Mouse (Mus musculus): Measurements from ENCODE around the gene Lingo1.

The Lingo1 gene

DNA sequence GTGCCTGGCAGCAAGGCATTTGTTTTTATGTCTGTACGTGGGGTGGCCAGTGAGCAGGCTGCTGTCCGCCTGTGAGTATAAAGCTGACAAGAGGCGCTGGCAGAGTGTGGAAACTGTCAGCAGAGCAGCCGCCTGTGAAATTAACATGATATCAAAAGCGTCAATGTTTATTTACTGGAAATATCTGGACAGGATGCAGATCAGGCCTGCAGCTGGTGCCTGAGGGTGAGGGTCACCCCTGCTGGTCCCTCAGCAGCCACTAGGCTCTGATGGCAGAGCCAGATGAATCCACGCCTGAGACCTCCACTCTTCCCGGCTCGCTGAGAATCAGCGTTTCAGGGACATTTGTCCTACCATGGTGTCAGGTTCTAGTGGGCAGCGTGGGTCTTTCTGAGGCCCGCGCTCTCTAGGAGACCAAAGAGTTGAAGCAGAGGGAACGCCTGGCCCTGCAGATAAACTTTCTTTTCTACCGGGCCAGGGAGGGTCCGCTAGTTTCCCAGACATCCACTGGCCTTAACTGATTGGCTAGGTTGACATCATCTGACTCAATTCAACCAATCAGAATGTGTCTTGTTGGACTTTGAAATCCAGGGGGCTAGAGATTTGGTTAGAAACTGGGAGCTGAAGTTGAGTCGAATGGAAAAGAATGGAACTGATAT, 190.1 kb downstream of the Lingo1 start:
- DNase-seq (ENCODE audit: low read depth, low spot score) = no peak

DNA sequence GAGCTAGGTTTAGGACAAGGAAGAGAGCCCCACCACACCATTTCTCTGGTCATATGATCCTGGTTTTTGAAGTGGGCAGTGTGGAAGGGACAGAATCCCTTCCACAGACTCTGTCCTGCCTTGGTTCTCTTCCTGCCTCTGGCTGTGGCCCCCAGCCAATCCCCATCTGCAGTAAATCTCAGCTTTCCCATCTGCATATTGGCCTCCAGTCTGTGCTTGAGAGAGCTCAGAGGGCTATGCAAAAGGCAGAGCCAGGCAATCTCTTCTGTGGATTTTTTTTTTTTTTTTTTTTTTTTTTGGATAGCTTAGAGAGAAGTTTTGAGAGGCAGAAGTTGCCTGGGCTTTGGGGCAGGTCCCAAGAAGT, 190.8 kb downstream of the Lingo1 start:
- no peak for DNase-seq (ENCODE audit: low read depth, low spot score)

DNA sequence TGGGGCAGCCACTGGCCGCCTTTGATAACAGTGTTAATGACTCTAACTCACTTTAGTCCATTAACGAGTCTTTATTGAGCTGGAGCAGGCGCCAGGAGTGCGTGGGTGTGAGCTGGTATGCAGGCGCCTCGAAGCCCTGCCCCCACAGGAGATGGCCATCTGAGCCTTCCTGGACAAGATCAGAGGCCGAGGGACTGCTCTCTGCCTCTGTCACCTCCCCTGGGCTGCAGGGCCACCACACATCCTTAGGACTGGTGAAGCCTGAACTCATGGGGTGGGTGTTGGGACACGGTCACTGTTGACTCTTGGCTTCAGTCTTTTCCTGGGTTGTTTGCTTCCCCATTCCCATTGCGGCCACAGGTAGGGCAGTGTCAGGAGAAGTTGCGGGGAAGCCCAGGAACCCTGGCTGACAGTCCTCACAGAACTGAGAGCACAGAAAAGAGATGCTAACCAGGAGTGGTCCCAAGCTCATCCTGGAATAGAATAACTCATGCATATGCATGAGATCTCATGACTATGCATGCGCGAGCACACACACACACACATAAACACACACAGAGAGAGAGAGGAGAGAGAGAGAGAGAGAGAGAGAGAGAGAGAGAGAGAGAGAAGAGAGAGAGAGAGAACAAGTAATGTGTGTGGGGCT, 191.3 kb downstream of the Lingo1 start:
- no peak for DNase-seq (ENCODE audit: low read depth, low spot score)

DNA sequence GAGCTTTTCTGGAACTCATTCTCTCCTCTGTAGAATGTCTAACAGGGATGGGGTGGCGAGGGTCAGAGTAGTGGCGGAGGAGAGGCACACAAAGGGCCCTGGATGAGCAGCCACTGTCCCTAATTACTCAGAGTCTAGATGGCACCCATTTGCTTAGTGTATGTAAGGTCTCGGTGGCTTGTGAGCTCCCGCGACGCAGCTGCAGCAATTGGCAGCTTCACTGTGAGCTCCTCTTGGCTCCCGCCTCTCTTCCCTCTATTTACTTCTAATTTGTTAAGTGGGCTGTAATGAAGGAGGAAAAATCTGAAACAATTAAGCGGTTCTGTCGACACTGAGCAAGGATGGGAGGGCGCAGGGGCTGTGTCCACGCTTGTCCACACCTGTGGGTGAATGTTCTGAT, 195.6 kb downstream of the Lingo1 start:
- no peak for DNase-seq (ENCODE audit: low read depth, low spot score)

DNA sequence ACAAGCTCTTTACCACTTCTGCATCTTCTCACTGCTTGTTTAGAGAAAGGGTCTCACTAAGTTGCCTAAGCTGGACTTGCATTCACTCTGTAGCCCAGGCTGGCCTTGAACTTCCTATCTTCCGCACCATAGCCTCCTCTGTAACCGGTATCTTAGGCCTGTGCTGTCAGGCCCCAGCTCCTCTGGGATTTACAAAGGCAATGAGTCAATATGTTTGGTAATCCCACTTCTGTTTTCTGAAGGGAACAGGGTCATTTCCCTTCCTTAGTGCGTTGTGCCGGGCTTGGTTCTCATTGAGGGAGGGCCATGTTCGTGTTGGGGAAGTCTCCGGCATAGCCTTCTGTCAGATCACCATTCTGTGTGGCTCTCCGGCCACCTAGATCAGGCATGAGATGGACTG, 203.6 kb downstream of the Lingo1 start:
- no peak for DNase-seq (ENCODE audit: low read depth, low spot score)

DNA sequence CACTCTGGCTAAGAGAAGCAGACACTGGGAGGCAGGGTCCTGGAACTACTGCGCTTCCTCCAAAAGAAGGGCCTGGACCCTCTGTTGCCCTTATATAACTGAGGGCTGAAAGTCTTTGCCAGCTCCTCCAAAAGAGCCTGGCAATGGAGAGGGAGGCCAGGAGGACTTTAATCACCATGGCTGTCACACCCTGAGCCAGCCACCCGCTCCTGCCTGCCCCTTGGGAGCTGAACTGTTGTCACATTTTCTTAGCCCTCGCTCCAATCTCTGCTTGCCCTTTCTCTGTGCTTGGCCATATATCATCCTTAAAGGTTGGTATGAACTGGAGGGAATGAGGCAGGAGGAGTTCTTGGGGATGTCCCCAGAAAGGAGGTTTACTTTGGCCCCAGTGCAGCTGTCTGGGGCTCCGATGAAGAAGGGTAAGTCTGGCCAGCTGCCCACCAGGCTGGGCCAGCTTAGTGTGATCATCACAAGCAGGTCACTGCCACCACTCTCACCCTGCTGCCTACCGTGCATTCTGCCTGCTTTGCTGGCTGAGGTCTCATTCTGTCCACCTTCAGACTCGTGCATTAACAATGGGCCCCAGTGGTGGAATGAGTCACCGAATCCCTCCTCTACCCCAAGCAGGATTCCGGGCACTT, 204.9 kb downstream of the Lingo1 start:
- DNase-seq (ENCODE audit: low read depth, low spot score) = no peak

DNA sequence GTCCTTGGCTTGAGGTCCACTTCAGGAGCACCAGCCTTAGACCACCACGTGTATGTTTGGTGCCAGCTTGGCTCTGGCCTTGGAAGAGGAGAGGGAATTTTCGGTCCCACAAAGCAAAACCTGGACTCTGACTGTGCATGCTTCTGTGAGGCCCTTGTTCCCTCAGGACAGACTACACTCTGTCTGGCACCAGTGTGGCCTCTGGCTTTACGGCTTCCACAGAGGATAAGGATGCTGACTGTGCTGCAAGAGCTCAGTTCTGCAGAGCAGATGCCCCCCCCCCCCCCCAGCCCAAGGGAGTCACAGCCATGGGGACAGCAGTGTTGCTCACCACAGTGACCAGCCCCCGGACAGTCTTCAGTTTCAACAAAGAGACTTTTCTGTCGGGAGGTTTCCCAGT, 206.5 kb downstream of the Lingo1 start:
- no peak for DNase-seq (ENCODE audit: low read depth, low spot score)

DNA sequence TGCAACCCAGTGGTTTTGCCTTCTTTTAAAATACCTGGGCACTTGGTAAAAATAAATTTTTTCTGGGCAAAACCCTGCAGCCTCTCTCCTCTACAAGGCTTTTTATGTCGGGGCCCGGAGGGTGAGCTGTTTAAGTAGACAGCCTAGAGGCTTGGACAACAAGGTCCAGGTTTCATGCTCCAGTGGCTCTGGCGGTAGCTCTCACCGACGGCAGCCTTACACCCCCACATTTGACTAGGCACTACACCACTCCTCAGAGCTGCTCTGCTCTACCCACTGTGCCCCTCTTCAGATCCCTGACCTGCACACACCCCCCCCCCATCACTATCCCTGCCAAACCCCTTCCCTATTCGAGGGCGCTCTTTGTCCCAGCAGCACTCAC, 212.2 kb downstream of the Lingo1 start:
- DNase-seq (ENCODE audit: low read depth, low spot score) = no peak

DNA sequence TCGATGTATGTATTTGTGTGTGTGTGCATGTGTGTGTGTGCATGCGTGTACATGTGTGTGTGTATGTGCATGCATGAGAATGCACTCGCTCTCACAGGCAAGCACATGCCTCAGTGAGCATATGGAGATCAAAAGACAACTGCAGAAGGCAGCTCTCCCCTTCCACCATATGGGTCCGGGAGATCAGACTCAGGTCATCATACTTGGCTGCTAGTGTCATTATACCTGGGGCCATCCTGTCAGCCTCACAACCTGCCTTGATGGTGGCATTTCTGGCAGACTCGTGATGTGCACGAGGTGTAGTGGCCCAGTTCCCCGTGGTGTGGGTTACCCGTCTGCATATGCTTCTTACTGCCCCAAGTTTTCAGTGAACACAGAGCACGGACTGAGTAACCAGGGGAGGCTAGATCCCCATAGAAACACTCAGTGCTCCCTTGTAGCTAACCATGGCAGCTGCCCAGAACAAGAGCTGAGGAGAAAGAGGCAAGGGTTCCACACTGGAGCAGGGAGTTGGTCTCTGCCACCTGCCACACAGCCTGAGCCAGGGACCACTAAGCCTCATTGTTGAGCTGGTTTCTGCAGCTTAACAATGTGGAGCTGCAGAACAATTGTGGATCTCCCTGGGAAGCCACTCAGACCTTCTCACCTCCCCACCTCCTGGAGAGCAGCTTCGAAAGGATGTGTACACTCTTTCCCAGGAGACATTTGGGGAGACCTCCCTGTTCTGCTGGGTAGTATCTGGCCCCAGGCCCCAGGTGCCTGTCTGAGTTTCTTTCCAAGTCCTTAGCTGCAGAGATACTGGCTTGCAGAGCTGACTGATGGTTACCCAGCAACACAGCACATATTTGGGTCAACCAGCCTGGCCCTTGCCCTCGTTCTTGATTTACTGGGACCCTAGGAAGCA, 212.9 kb downstream of the Lingo1 start:
- no peak for DNase-seq (ENCODE audit: low read depth, low spot score)

DNA sequence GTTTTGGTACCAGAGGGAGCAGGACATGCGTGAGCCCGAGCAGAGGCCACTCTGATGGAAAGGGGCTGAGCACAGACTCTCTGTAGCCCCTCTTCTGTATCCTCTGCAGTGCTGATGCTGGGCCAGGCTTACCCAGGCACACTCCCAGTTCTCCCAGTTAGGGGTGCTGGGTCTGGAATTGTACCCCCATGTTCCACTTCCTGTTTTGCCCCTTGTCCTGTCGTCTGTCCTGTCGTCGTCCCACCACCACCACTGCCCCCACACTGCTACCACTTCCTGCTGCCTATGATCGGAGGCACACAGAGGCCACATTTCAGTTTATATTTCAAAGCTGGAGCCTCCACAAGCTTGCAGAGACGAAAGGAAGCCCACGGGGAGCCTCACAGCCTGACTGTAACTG, 213.6 kb downstream of the Lingo1 start:
- no peak for DNase-seq (ENCODE audit: low read depth, low spot score)

DNA sequence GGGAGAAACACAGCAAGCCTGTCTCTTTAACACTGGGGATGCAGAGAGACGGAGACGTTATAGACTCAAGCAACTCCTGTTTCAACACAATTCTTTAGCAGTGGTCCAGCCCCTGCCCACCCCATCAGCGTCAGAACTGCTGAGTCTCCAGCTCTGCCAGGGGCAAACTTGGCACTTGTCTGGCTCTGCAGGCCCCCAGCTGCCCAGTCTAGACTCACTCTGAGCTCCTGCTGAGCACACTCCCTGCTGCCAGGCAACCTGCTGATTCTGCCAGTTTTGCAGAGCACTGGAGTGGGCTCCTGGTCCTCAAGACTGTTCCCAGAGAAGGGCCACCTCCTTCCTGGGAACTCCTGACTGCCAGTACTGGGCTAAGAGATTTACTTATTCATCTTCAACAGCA, 214.6 kb downstream of the Lingo1 start:
- DNase-seq (ENCODE audit: low read depth, low spot score) = no peak

DNA sequence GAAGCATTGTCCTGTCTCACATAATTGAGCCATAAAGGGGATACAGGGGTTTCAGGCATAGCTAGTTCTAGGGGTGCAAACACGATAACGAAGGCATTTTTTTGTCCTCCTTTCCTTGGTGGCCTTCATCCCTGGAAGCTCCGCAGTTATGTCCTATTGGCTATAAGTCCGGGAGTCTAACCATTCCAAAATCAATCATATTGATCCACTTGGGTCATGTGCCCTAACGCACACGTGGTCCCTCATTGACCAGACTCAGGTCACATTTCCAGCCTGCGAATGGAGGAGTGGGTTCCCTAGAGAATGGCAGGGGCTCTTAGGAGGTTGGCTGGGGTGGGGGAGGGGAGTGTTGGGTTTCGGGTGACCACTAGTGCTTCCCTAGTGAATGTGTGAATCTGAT, 215.3 kb downstream of the Lingo1 start:
- DNase-seq (ENCODE audit: low read depth, low spot score) = no peak

DNA sequence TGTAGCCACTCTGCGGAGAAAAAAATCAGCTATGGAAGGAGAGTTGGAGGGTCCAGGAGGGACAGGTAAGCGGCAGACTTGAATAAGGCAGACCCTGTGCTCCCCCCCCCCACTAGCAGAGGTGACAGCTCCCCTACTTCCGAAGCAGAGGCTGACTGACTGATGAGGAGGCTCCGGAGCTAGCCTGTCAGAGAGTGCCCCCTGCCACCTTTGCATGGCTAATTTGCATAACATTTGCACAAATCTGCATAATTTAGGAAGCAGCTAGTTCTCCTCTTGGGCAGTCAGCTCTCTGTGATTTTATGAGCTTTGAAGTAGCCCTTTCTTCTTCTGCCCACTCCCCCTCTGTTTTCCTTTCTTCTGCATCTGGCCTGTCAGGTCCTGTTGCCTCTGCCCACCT, 216.2 kb downstream of the Lingo1 start:
- no peak for DNase-seq (ENCODE audit: low read depth, low spot score)

DNA sequence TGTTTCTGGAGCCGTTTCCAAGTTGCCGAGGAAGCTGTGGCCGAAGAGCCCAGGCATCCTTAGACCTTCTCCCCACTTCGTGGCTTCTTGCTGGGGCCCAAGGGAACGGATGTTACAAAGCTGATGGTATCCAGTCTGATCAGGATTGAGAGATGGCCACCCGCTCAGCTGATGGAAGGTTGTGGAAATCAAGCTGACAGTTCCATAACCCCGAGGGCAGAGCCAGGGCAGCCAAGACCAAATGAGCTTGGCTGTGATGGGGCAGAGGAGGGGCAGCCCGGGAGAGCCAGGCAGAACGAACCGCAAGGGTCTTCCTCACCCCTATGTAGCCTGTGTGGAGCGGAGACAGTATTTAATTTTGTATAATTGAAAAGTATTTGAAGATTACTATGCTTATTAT, 218.9 kb downstream of the Lingo1 start:
- no peak for DNase-seq (ENCODE audit: low read depth, low spot score)

DNA sequence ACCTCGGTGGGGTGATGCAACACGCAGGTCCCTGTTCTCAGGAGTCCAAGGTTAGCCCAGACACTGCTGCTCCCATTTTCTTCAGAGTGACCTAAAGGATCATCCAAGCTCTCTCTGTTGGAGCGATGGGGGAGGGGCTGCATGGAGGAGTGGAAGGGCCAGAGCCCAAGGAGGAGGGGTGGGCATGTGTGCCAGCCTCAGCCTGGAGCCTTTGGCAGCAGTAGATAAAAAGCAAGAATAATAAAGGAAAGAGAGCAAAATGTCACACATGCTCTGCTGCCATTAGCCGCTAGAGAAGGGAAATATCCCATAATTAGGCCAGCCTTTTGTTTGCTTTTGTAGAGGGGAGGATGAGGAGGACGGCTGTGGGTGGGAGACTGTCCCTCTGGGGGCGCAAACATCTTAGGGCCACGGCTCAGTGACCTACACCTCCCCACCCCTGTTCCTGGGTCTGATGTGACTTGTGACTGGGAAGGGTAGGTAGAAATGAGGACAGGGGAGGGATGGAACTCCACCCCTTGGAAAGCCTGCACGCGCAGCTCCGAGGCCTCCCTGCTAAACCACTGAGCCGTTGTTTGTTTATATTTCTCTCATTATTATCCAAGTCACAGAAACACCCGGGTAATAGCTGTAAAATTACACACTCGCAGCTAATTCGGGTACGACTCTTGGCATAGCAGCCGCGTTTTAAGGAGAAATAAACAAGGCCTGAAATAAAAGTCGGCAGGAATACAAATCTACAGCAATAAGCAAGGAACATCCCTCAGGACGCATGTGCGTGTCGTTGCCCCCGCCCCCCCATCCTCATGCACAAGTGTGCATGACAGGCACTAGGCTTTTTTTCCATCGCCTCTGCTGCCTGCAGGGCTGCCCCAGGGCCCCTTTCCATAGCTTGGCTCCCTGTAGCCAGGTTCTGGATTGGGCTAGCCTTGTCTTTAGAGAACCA, 223.5 kb downstream of the Lingo1 start:
- DNase-seq (ENCODE audit: low read depth, low spot score) = no peak

Measured in c-Kit-negative CD71-positive TER-119-positive erythroid progenitor cells, embryonic 14.5 days (primary cell).